Mouse (Mus musculus) fibroblast of lung, adult 2 months (primary cell): ENCODE results near the gene Zfp687.

Source experiments
- DNase-seq: peaks from one replicate; pipeline ENCODE4 v3.0.0-alpha.2; 2011; ENCODE audit warnings: low read depth

Gene Zfp687

DNA sequence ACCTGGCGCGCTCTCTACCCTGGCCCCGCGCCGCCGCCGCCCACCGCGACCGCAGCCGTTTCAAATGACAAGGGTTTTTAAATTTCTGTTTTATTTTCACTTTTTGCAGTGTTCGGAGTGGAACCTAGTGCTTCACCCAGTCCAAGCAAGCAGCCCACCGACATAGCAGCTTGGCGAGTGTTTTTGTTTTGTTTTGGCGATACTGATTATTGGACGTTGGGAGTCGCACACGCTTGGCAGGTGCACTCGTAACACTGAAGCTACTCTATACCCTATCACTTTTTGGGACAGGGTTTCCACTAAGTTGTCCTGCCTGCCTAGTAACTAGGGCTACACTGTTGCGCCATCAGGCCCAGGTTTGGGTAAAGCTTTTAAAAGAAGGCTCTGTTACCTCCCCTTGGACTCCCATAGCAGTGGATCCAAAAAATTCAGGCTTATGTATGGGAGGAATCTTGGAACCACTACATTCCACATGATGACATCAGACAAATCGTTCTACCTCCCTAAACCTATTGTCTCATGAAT, 1.3 kb upstream of the Zfp687 start:
- no peak for DNase-seq

DNA sequence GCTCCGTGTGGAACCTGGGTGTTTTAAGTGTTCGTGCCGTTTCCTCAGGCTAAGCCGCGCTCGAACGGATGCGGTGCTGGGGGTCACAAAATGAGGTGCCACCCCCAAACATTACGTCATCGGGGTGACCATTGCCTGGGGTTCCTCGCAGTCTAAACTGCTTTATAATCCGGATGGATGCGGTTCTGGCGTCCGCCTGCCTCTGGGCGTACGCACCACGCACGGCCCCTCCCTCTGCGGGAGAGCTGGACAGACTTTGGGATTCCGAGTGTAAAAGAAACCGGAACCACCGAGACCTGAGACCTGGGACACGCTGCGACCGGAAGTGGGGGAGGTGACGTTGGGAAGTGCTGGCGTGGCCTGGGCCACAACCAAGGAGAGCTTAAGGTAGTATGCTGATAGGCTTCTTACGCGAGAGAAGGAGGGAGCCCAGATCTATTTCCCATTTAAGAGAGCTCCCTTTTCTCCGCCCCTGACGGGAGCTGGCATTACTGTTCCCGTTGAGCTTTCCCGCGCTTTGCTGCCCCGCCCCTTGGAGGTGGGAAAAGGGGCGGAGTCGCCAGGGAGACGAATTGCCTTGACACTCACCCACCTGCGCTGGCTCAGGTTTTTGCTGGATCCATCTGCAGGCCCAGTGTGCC, 763 bp upstream of the Zfp687 start:
- peak; percentile 84 for DNase-seq

DNA sequence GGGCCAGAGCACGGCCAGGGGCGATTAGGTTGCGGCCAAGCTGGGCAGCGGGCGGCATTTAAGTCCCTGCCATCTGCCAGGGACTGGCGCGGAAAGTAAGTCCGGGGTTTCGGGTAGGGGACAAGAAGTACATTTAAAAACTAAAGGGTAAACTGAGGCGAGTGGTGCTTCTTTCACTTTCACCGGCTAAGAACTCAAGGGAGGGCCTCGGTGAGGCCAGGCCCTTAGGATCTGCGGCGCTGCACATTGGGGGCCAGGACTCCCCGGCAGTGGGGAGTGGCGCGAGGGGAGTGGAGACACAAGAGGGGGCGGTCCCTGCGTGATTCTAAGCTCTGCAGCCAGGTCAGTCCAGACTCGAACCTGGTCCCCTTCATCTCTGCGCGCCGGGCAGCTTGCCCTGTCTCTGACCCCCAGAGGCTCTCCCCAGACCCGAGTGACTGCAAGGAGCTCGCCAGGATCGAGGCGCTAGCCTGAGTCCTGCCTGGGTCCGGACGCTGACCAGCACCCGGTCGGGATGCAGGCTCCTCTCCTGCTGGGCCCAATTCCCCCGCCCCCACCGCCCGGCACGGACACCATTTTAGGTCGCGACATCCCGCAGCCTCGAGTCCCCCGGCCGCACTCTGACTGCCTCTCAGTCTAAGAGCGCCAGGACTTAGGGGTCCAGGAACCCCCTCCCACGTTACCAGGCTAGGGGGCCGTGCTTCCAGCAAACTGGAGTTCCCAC, 658 bp downstream of the Zfp687 start:
- no peak for DNase-seq

DNA sequence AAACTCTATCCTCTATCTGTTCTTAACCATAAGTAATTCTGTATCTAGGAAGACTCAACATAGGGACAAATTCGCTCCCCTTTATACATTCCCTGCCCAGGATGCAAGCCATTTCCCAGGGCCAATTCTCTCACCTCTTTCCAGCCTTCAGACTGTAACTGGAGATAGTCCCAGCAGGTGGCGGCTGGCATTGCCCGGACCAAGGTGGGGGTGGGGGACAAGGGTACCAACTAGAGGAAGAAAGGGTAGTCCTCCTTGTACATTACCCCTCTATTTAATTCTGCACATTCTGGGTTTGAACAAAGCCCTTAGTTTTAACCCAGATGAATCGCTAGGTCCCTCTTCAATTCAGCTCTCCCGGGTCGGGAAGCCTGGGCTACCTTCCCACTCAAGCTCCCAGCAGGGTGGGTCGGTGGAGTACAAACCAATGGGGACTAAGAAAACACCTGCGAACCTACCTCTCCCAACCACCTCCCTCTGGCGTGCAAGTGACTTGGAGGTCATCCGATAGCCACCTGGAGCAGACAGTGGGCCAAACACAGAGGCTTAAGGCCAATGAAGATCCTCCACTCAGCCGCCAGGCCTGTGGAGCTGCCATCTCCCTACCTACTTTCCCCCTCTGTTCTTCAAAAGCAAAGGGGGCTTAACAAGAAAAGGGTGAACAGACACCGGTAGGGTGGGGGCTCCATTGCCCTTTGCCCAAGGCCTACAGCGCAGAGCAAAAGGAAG, 1.4 kb downstream of the Zfp687 start:
- no peak for DNase-seq

DNA sequence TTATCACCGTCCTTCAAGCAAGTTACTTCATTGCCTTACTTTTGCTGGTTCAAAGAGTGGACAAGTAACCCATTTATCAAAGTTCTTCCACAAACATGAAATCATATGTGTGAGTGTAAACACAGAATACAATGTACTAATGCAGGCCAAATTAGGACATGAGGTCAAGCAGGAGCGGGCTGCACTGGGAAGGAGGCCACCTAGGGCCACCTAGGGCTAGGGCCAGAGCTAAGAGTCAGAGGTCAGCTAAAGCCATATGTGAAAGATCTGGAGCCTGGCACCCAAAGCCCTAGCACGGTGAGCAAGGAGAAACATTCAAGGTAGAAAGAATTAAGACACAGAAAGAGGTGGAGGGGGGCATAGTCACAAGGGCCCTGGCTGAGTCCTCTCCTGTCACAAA, 2.3 kb downstream of the Zfp687 start:
- DNase-seq = no peak

DNA sequence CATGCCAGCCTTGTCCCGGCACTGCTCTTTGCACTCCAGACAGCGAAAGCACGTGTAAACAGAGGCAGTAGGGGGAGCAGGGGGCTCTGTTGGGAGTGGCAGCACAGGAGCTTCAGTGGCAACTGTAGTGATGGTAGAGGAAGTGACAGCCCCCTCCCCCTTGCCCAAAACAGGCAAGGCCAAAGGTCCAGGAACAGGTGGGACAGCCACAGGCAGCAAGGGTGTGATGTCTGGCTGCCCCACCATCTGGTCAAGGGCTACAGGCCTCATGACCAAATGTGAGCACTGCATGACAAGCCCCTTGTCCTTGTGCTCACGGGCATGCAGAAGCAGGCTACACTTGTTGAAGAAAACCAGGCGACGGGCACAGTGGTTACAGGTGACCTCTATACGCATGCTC, 4.9 kb downstream of the Zfp687 start:
- DNase-seq = no peak

DNA sequence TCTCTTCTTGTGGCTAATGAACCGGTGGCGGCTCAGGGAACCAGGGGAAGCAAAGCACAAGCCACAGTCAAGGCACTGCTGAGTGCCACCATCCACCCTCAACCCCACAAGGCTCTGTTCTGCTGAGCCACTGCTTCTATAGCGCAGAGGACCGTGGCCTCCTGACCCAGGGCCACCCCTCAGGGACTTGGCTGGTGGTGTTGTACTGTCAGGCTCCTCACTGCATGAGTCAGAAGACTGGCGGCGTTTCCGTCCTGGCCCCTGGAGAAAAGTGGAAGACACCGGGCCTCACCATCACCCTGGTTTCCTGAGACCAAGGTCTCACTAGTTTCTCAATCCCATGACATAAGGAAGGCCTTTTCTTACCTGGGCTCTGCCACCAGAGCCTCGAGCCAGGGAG, 7.5 kb downstream of the Zfp687 start:
- DNase-seq = no peak

DNA sequence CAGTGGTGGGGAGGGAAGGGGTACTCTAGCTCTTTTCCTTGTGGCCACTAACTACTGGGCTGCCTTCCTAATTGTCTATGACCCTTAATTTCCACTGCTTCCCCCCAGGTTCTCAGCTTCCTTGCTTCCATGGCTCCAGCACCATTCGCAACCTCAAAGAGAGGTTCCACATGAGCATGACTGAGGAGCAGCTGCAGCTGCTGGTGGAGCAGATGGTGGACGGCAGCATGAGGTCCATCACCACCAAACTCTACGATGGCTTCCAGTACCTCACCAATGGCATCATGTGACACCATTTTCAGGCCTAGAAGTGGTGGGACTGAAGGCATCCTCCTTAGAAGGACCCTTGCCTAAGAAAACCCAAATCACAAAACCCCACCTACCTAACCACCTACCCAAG, 9.6 kb downstream of the Zfp687 start:
- DNase-seq = no peak

DNA sequence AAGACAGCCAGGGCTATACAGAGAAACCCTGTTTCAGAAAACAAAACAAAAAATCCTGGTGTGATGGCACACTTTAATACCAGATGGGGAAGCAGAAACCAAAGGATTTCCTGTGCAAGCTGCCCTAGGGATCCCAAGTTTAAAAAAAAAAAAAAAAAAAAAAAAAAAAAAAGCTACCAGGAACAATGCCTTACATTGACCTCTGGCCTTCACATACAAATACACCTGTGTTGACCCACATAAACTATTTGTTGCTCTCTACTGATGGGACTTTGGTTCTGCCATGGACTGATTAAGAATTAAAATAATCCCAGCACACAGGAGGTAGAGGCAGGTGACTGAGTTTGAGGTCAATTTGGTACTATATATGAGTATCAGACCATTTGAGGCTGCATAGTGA, 12.0 kb downstream of the Zfp687 start:
- no peak for DNase-seq

DNA sequence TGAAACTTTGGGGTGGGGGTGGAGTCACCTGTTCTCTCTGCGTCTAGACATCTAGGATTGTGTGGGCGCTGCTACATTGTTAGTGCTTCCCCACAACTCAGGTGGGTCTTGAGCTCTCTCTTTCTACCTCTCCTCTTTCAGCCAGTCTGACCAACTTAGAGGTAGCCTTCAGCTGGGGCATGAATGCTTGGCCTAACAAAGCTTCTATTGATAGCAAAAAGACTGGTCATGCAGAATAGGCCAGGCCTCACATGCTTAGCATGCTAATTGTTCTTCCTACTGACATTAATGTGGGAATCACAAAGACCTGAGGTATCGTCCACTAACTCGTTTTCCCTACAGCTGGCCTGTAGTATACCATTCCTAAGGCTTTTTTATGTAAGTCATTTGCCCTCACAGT, 12.7 kb downstream of the Zfp687 start:
- DNase-seq = no peak

DNA sequence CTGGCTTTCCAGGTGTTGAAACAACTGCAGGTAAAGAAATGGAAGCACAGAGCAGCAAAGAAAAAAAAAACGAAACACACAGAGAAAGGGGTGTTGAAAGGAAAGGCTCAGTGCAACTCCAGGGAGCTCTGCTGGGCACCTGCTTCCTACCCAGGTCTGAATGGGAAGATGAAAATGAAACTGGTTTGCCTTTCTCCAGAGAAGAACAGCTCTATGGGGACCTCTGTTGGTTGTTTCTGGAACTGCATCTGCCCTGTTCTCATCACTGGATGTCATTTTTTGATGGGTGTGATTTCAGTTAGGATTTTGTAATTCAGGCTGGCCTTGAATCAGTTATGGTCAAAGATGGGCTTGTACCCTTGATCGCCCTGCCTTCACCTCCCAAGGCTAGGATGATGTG, 18.3 kb downstream of the Zfp687 start:
- DNase-seq = peak; percentile 40

DNA sequence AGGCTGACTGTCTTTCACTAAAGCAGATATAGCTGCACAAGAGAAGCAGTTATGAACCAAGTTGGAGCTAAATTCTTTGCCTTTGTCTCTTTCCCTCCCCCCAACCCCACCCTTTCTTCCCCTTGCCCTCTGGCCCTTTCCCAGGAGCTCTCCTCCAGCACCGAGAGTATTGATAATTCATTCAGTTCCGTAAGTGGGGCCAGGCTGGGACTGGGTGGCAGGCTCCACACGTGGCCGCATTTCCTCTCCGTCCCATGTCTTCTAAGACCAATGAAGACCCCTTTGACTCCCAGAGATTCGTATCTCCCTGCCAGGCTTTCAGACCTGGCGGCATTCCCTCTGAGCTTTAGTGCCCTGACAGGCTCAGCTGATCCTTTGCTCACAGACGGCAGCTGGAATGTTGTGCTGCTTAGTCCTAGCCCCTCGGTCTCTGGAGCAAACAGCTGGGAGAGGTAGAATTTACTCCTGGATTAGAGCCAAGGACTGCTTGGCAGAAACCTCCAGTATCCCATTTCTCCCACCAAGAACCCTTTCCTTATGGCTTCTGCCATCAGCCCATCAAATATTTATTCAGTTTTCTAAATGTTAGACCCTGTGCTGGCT, 26.0 kb downstream of the Zfp687 start:
- peak; percentile 60 for DNase-seq

DNA sequence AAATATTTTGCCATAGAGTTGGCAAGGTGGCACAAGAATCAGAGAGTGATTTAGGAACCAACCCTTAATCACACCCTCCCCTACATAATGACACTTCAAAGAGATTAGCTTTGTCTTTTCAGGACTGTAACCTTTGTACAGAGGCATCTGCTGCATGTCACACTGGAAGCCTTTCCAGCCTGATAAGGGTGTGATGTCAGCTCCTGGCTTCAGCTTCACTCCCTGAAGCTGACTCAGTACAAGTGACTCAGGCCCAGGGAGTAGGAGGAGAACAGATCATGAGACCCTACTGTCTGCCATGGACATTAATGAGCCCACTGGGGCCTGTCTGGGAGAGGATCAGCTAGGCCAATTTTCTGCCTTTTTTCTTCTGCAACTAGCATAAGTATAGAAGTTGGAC, 27.7 kb downstream of the Zfp687 start:
- DNase-seq = peak; percentile 80

DNA sequence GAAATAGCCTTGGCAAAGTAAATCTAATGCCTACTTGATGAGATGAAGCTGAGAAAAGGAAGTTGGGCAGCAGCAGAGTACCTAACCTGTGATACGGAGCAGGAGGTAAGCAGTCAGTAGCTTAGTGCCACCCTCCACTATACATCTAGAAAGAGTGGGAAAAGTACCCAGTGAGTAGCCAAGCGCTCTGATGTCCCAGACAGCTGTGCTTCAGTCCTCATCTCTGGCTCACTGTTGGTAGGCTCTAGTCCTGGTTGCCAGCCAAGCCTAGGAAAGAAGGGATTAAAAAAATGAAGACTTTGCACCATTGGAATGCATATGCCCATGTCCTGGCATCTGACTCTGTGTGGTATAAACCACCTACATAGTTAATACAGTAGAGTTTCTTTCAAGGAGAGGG, 29.7 kb downstream of the Zfp687 start:
- no peak for DNase-seq

DNA sequence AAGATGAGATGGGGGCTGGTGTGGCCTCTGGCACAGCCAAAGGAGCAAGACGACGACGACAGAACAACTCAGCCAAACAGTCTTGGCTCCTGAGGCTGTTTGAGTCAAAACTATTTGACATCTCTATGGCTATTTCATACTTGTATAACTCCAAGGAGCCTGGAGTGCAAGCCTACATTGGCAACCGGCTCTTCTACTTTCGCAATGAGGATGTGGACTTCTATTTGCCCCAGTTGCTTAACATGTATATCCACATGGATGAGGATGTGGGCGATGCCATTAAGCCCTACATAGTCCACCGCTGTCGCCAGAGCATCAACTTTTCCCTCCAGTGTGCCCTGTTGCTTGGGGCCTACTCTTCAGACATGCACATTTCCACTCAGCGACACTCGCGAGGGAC, 30.9 kb downstream of the Zfp687 start:
- DNase-seq = no peak

DNA sequence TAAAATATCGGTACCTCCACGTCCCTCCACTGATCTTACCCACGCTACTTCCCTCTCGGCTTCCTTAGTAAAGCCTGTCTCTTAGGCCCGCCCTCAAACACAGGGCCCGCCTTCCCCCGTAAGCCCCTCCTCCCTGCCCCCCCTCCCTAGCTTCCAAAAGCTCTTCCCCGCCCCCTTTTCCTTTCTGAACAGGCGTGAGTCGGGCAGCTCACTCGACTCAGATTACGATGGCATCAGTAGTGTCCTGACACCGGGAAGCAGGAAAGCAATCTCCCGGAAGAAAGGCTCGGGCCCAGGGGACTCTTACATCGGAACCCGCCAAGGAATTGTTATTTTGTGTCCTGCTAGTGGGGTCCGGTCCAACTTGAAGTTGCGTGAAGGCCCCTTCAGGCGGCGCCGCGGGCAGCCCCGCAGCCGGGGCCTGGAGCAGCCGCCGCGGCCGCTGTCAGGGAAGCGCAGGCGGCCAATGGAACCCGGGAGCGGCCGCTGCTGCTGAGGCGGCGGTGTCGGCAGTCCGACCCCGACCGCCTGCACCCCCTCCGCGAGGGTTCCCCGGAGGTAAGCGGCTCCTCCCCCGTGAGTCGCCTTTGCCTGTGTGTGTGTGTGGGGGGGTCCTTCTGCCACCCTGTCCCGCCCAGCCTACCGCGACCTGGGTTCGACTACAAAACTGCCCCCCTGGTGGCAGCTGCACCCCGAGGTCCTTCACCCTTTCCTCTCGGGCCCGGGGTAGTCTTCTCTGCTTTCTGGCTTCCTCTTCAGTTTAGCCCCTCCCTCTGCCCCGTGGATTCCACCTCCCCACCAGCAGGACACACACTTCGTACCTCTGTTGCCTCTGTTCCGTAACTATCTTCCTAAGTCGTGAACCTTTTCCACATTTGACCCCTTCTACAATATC, 40.5 kb downstream of the Zfp687 start, which contains the start of gene Pi4kb:
Gene Pi4kb, plus strand, starts transcription at position 204 of the 895 bp plus-strand sequence.
- DNase-seq = peak; percentile 78

DNA sequence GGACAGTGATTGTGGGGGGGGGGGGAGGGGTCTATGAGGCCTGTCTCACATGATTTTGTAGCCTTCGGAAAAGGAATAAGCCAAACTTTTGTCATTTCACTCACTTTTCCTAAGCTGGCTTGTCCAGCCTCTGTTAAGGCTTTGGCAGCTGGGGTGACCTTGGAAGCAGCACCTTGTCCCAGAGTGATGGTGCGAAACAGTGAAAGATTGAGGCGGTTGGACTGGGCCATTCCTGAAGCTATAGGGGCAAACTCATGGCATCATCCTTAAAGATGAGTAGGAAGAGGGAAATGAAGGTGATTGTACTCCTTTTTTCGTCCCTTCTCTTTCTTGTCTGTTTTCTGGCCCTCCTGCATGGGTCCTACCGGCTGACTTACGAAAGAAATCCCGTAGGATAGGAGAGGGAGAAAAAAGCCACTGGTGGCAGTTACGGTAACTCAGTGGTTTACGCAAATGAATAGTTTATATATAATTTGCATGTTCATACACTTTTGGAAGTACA, 41.2 kb downstream of the Zfp687 start:
- no peak for DNase-seq

DNA sequence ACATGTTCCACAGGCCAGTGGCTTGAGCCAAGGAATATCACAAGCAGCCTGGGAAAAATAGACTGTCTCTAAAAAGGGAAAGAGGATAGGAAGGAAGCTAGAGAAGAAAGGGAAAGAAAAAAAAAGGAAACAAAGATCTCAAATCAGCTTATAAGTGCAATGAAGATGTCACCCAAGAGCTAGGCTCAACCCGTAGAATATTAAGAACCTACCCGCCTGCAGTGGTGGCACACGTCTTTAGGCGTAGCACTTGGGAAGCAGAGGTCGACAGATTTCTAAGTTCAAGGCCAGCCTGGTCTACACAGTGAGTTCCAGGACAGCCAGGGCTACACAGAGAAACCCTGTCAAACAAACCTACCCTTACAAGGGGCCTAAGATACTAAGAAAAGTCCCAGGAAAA, 41.6 kb downstream of the Zfp687 start:
- no peak for DNase-seq

DNA sequence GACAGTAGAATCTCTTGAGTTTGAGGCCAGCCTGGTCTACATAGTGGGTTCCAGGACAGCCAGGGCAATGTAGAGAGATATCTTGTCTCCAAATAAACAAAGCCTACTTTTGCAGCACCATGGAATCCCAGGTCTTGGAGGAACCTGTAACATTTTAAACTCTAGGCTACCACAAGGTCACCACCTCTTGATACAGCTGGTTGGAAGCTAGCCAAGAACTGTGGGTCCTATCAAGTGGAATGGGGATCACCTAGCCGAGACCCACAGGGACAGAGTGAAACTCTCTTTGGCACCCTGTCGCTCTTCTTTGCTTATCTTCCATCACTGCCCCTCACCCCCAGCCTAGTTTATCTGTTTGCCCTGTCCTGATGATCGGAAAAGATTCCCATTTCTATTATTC, 42.7 kb downstream of the Zfp687 start:
- DNase-seq = no peak

DNA sequence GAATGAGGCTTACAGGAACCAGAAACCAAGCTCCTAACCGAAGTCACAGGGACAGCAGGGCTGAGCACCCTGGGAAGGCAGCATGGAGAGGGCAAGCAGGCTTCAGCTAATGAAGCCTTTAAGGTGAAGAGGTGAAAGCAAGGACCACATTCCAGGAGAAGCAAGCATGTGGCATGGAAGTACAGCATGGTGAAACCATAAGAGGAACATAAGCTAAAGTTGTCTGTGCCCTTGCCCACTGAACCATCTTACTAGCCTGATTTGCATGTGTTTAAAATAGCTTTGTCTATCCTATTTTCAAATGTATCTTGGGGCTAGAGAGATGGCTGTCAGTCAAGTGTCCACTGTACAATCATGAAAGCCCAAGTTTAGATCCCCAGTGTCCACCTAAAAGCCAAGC, 49.4 kb downstream of the Zfp687 start:
- DNase-seq = no peak

DNA sequence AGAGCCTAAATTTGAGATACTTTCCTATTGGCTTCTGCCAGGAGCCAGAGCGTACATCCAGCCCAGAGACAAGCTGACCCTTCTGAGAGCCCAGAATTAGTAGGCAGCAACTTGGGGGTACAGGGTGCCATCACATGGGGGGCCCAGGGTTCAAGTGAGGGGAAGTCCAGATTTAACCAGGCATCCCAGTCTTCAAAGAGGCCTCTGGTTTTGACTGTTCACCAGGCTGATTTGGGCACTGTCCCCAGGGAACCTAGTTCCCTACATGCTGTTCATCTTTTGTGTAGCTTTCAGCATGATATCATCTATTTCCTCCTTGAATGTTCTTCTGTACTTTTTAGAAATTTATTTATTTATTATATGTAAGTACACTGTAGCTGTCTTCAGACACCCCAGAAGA, 50.3 kb downstream of the Zfp687 start:
- DNase-seq = no peak
